Mouse (Mus musculus) ES-E14 (cell line): ENCODE results near the gene Gm49358. TPM values are rescaled to one million over a fixed set of nuclear protein-coding genes. Genes with fewer than 3 reads are reported as not detected.
A peak's percentile ranks its signal among the peaks of the same experiment; 100 is the strongest.

ENCODE experiments used
- DNase-seq: peaks from one replicate; pipeline ENCODE4 v3.0.0-alpha.2; 2013; ENCODE audit warnings: low read depth, low spot score
- H3K27ac ChIP-seq: 2 replicates; pipeline ENCODE4 v1.5.1; 2012; ENCODE audit warnings: low read depth, mild to moderate bottlenecking, low read length, moderate library complexity, mixed read lengths; ENCODE audit not compliant: poor library complexity, insufficient read depth, severe bottlenecking
- H3K36me3 ChIP-seq: 2 replicates; pipeline ENCODE4 v1.6.1; 2012; ENCODE audit warnings: mild to moderate bottlenecking, low read length, moderate library complexity, mixed read lengths; ENCODE audit not compliant: control insufficient read depth, poor library complexity, insufficient read depth, severe bottlenecking
- H3K4me1 ChIP-seq, 2 experiments: fragments of 150-350 bp in 1 of 2; sonication (generic) in 1 of 2; 2 replicates each; pipeline ENCODE4 v1.6.1; 2012; ENCODE audit warnings: low read length in 2 of 2, mild to moderate bottlenecking in 1 of 2, mixed read lengths in 1 of 2; ENCODE audit not compliant: control insufficient read depth in 2 of 2, insufficient read depth in 2 of 2, poor library complexity in 1 of 2
- H3K4me3 ChIP-seq, 2 experiments: fragments of 150-350 bp in 1 of 2; sonication (generic) in 1 of 2; 2 replicates each; pipeline ENCODE4 v1.5.1; 2012; ENCODE audit warnings: low read length in 2 of 2, low read depth in 1 of 2, mild to moderate bottlenecking in 1 of 2, mixed read lengths in 1 of 2; ENCODE audit not compliant: insufficient read depth in 1 of 2, poor library complexity in 1 of 2, severe bottlenecking in 1 of 2
- H3K9ac ChIP-seq: 2 replicates; pipeline ENCODE4 v1.6.1; 2012; ENCODE audit warnings: low read depth, mild to moderate bottlenecking, low read length, mixed read lengths; ENCODE audit not compliant: poor library complexity, insufficient read depth, severe bottlenecking
- H3K9me3 ChIP-seq: fragments of 150-350 bp; sonication (generic); 2 replicates; pipeline ENCODE4 v1.6.1; 2012; ENCODE audit warnings: low read depth, mild to moderate bottlenecking, low read length; ENCODE audit not compliant: control insufficient read depth, insufficient read depth
- CHD2 ChIP-seq: IDR thresholded peaks from 2 replicates; pipeline ENCODE4 v1.6.1; 2014; ENCODE audit warnings: mild to moderate bottlenecking, low read depth, low read length, inconsistent platforms
- HCFC1 ChIP-seq: IDR thresholded peaks from 2 replicates; pipeline ENCODE4 v1.6.1; 2012; ENCODE audit warnings: low read length, inconsistent platforms, borderline replicate concordance; ENCODE audit not compliant: insufficient read depth
- MAFK ChIP-seq: IDR thresholded peaks from 2 replicates; pipeline ENCODE4 v1.6.1; 2014; ENCODE audit warnings: mild to moderate bottlenecking, low read depth, low read length, inconsistent platforms; ENCODE audit not compliant: insufficient read depth
- ZC3H11A ChIP-seq: IDR thresholded peaks from 2 replicates; pipeline ENCODE4 v1.6.1; 2012; ENCODE audit warnings: low read depth, mild to moderate bottlenecking, inconsistent platforms, low read length, borderline replicate concordance
- ZNF384 ChIP-seq: IDR thresholded peaks from 2 replicates; pipeline ENCODE4 v1.6.1; 2012; ENCODE audit warnings: low read depth, low read length, inconsistent platforms
- in situ Hi-C, 2 experiments: fragments of 600-800 bp; cut with MboI; formaldehyde crosslinking; loops; one replicate each; pipeline ENCODE4 v1.15.1; 2025; ENCODE audit warnings: low sequenced_read_pairs in 2 of 2, inconsistent platforms in 1 of 2; ENCODE audit not compliant: unreplicated experiment in 2 of 2
- total RNA-seq: library from RNA; depleted of rRNA; stranded (reverse); fragments of 300-350 nt; gene quantifications from 2 replicates; pipeline ENCODE4 v1.2.3, GENCODE M21; 2012

Gm49358 gene
- total RNA-seq, 1 experiment = 0.58 TPM

DNA sequence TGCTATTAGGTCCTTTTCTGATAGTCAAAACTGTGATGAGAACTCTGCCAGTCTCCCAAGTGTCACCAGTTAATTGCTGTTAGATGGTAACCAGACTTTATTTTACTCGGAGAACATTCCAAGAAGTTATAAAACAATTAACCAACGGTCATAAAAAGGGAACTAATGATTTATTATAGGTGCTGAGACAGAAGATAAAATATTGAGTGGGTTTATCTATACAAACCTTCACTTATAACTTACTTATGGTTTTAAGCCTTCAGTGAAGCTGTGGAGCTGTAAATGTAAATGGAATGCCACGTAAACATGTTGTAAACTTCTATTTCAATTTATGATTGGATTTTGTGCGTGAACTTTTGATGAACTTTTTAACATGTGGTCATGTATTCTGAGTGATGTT is 9.6 kb downstream of the Gm49358 start:
- TF ChIP-seq CHD2 (no peak), MAFK (no peak), HCFC1 (no peak), ZC3H11A (no peak), ZNF384 (no peak)
- in situ Hi-C loops = no loop called here
- Histone ChIP-seq H3K4me3 (no peak overlapping the region), H3K27ac (no peak overlapping the region), H3K9ac (no peak overlapping the region), H3K4me1 (peaks cover 7 to 20% of the 10 kb centered on the region in 2 experiments), H3K36me3 (no peaks in the 10 kb centered on the region), H3K9me3 (no peaks in the 10 kb centered on the region)
- DNase-seq = no peak

DNA sequence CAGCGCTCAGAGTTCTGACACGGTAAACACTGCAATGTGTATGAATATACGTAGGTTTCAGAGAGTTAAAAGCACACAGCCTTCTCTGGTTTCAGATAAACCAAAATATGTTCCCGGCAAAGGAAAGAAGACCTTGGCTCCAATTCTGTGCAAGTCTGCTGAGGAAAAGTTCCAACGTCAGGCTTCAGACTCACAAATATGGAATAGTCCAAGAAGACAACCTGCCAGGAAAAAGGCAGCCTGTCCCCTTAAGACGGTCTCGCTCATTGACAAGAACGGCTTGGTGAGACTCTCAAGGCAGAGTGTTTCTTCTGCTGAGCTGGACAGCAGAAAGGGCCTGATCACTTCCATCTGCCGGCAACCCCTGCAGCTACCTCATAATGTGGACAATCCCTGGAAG is 12.5 kb downstream of the Gm49358 start:
- Histone ChIP-seq H3K4me1 (peaks cover 4 to 10% of the 10 kb centered on the region in 2 experiments; a peak in 1 of 4 replicates), H3K27ac (no peak overlapping the region), H3K9ac (no peak overlapping the region), H3K36me3 (no peaks in the 10 kb centered on the region), H3K4me3 (no peak overlapping the region), H3K9me3 (no peaks in the 10 kb centered on the region)
- DNase-seq = no peak
- in situ Hi-C loops = no loop called here
- TF ChIP-seq MAFK (no peak), CHD2 (no peak), ZNF384 (no peak), HCFC1 (no peak), ZC3H11A (no peak)

GRCm38 (mm10) chr10:86777614-86778319 is 14.0 kb downstream of the Gm49358 start:
- Histone ChIP-seq H3K27ac (no peak overlapping the region), H3K4me1 (peaks cover 2 to 15% of the 10 kb centered on the region in 2 experiments; a peak in 3 of 4 replicates), H3K9me3 (no peaks in the 10 kb centered on the region), H3K36me3 (no peaks in the 10 kb centered on the region), H3K4me3 (peak overlapping the region; percentile 67 to 79), H3K9ac (peak overlapping the region; percentile 8; the same call in 1 of the 2 replicates)
- DNase-seq = no peak
- in situ Hi-C loops = no loop called here
- no peak for TF ChIP-seq CHD2
- no peak for TF ChIP-seq MAFK
- no peak for TF ChIP-seq HCFC1
- no peak for TF ChIP-seq ZC3H11A

DNA sequence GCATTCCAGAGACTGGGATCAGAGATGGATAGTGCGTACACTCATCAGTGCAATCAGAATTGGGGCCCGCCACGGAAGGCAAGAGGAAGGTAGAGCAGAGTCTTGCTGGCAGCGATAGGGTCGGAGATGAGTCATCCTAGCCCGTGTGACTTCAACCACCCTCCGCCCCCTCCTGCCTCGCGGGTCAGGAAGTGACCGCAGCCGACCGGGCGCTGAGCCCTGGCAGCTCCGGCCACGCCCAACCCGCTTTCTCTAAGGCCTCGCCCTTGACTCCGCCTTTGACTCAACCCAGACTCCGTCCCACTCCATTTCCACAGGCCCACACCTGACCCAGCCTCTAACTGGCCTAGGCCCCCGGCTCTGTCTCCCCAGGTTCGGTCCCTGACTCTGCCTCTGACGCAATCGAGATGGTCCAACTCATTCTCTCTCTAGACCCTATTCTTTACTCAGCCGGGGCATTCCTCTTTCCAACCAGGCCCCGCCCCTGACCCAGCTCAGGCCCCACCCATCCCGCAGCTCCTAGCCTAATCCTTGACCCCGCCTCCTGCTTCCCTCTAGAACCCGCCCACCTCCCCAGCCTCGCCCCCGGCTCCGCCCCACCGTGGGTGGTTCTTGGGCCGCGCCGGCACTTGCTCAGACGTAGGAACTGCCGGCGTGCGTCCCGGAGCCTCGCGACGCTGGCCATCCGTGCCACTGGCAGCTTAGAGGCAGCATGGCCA is 14.8 kb downstream of the Gm49358 start, which contains the start of gene Nt5dc3:
Gene Nt5dc3, plus strand, starts transcription at position 608 of the 719 bp plus-strand sequence.
- H3K27ac ChIP-seq = peak within 1 kb of the TSS; percentile 61
- in situ Hi-C loops = no loop called here
- H3K4me3 ChIP-seq = peak within 1 kb of the TSS; percentile 79 to 93
- H3K9ac ChIP-seq = peak within 1 kb of the TSS; percentile 87
- H3K9me3 ChIP-seq = no peaks in the 10 kb centered on the region
- peaks cover 2 to 15% of the 10 kb centered on the region in 2 experiments; a peak in 3 of 4 replicates for H3K4me1 ChIP-seq
- H3K36me3 ChIP-seq = no peaks in the 10 kb centered on the region
- DNase-seq = peak; percentile 95
- TF ChIP-seq ZC3H11A (no peak), CHD2 (no peak), ZNF384 (no peak), HCFC1 (no peak), MAFK (no peak)
